Mouse (Mus musculus) cerebellum, adult 2 months (tissue): ENCODE measurements around the gene Commd3.

Experiments
- CTCF ChIP-seq: fragments of 200-500 bp; IDR thresholded peaks from 2 replicates; pipeline ENCODE4 v1.5.1; 2011; ENCODE audit warnings: low read depth, mild to moderate bottlenecking, control low read depth, low read length, moderate library complexity, borderline replicate concordance; ENCODE audit not compliant: insufficient read depth
- POLR2A ChIP-seq: fragments of 200-500 bp; IDR thresholded peaks from 2 replicates; pipeline ENCODE4 v1.6.1; 2011; ENCODE audit warnings: low read length, control low read depth, borderline replicate concordance; ENCODE audit not compliant: insufficient read depth

GRCm38 (mm10) chr2:18648563-18648962 is 23.6 kb upstream of the Commd3 start:
- TF ChIP-seq CTCF (no peak), POLR2A (no peak)
